Mouse (Mus musculus) liver, adult 2 months (tissue): ENCODE measurements at regions not wholly inside any gene's neighbourhood (a gene's known extent, or its start where the extent isn't known, plus 50 kb on each side); places are given as distances from the start of the nearest gene placed in this dataset.

Experiments
- DNase-seq: peaks from one replicate; pipeline ENCODE4 v3.0.0-alpha.2; 2011; ENCODE audit warnings: low read depth, low spot score; ENCODE audit errors: extremely low read depth
- H3K27ac ChIP-seq: fragments of 200-500 bp; replicated peaks from 2 replicates; pipeline ENCODE4 v1.5.1; 2012; ENCODE audit warnings: low read depth, mild to moderate bottlenecking, control low read depth, inconsistent platforms, low read length; ENCODE audit not compliant: insufficient read depth
- H3K27me3 ChIP-seq: fragments of 200-500 bp; 2 replicates; pipeline ENCODE4 v1.6.1; 2012; ENCODE audit warnings: mild to moderate bottlenecking, moderate library complexity, low read length, inconsistent platforms; ENCODE audit not compliant: control insufficient read depth, insufficient read depth
- H3K36me3 ChIP-seq: fragments of 200-500 bp; 2 replicates; pipeline ENCODE4 v1.6.1; 2012; ENCODE audit warnings: low read length, inconsistent platforms; ENCODE audit not compliant: control insufficient read depth, insufficient read depth
- H3K4me1 ChIP-seq: fragments of 200-500 bp; 2 replicates; pipeline ENCODE4 v1.6.1; 2011; ENCODE audit warnings: low read length; ENCODE audit not compliant: control insufficient read depth, insufficient read depth
- H3K4me3 ChIP-seq: fragments of 200-500 bp; 2 replicates; pipeline ENCODE4 v1.5.1; 2011; ENCODE audit warnings: low read depth, mild to moderate bottlenecking, control low read depth, low read length, moderate library complexity; ENCODE audit not compliant: insufficient read depth
- H3K79me2 ChIP-seq: fragments of 200-500 bp; 2 replicates; pipeline ENCODE4 v1.6.1; 2012; ENCODE audit warnings: inconsistent platforms, mild to moderate bottlenecking, low read length, moderate library complexity; ENCODE audit not compliant: control insufficient read depth, insufficient read depth
- H3K9ac ChIP-seq: fragments of 200-500 bp; 2 replicates; pipeline ENCODE4 v1.6.1; 2012; ENCODE audit warnings: low read depth, mild to moderate bottlenecking, control low read depth, inconsistent platforms, low read length
- CTCF ChIP-seq: fragments of 200-500 bp; IDR thresholded peaks from 2 replicates; pipeline ENCODE4 v1.5.1; 2011; ENCODE audit warnings: low read depth, low read length, control low read depth
- POLR2A ChIP-seq: fragments of 200-500 bp; IDR thresholded peaks from 2 replicates; pipeline ENCODE4 v1.6.1; 2011; ENCODE audit warnings: low read length, control low read depth; ENCODE audit not compliant: insufficient read depth; ENCODE audit errors: extremely low read depth
- WGBS: fragments of 180-500 bp; shearing (Covaris S2); methylation state at CpG from one replicate; pipeline ENCODE4 v1.1.7; 2018; 5-methylcytosine and 5-hydroxymethylcytosine counted together

- WGBS = 88% methylated on average over 3 of the region's 3 CpGs
Observed at GRCm38 (mm10) chr9:41768316-41768715, 355.8 kb downstream of the Sorl1 start.

GRCm38 (mm10) chr9:41766533-41766920, 357.6 kb downstream of the Sorl1 start:
- Histone ChIP-seq H3K4me3 (no peak overlapping the region), H3K79me2 (no peaks in the 10 kb centered on the region), H3K27ac (no peak overlapping the region), H3K36me3 (no peaks in the 10 kb centered on the region), H3K27me3 (no peaks in the 10 kb centered on the region; the same call in 1 of the 2 replicates), H3K9ac (no peak overlapping the region), H3K4me1 (no peaks in the 10 kb centered on the region)
- 34% methylated on average over 4 of the region's 4 CpGs for WGBS
- TF ChIP-seq CTCF = no peak
- no peak for TF ChIP-seq POLR2A
- no peak for DNase-seq

More at GRCm38 (mm10) chr9:41768316-41768715, 355.8 kb downstream of the Sorl1 start:
- Histone ChIP-seq H3K36me3 (no peaks in the 10 kb centered on the region), H3K4me3 (no peak overlapping the region), H3K79me2 (no peaks in the 10 kb centered on the region), H3K27me3 (no peaks in the 10 kb centered on the region; the same call in 1 of the 2 replicates), H3K9ac (no peak overlapping the region), H3K4me1 (no peaks in the 10 kb centered on the region), H3K27ac (no peak overlapping the region)
- no peak for TF ChIP-seq POLR2A
- TF ChIP-seq CTCF = no peak
- no peak for DNase-seq

- Histone ChIP-seq H3K4me3 (no peak overlapping the region), H3K9ac (no peak overlapping the region), H3K79me2 (no peaks in the 10 kb centered on the region), H3K36me3 (no peaks in the 10 kb centered on the region), H3K27me3 (no peaks in the 10 kb centered on the region; the same call in 1 of the 2 replicates), H3K4me1 (no peaks in the 10 kb centered on the region), H3K27ac (no peak overlapping the region)
- no peak for TF ChIP-seq CTCF
- TF ChIP-seq POLR2A = no peak
- WGBS = 87% methylated on average over 6 of the region's 6 CpGs
- DNase-seq = no peak
Observed at GRCm38 (mm10) chr9:41765816-41766532, 358.1 kb downstream of the Sorl1 start.

GRCm38 (mm10) chr9:41761050-41761576, 363.0 kb downstream of the Sorl1 start:
- no peak overlapping the region for H3K27ac ChIP-seq
- H3K27me3 ChIP-seq = no peaks in the 10 kb centered on the region
- no peaks in the 10 kb centered on the region for H3K36me3 ChIP-seq
- WGBS = 68% methylated on average over 3 of the region's 3 CpGs
- H3K4me3 ChIP-seq = no peak overlapping the region
- no peak overlapping the region for H3K9ac ChIP-seq
- TF ChIP-seq POLR2A (no peak), CTCF (no peak)
- DNase-seq = no peak
- no peaks in the 10 kb centered on the region for H3K79me2 ChIP-seq
- H3K4me1 ChIP-seq = no peaks in the 10 kb centered on the region

GRCm38 (mm10) chr9:41754434-41755002, 369.6 kb downstream of the Sorl1 start:
- no peak overlapping the region for H3K27ac ChIP-seq
- 80% methylated on average over 6 of the region's 6 CpGs for WGBS
- no peaks in the 10 kb centered on the region for H3K27me3 ChIP-seq
- no peaks in the 10 kb centered on the region for H3K36me3 ChIP-seq
- H3K4me3 ChIP-seq = no peak overlapping the region
- no peak for DNase-seq
- H3K9ac ChIP-seq = no peak overlapping the region
- H3K4me1 ChIP-seq = no peaks in the 10 kb centered on the region
- TF ChIP-seq CTCF (no peak), POLR2A (no peak)
- H3K79me2 ChIP-seq = no peaks in the 10 kb centered on the region
